Mouse (Mus musculus) embryo, embryonic 9.5 days (tissue): ENCODE data around the gene Pax3.
A peak's percentile ranks its signal among the peaks of the same experiment; 100 is the strongest.

ENCODE experiments used
- DNase-seq: peaks from one replicate; pipeline ENCODE4 v3.0.0-alpha.2; 2017; ENCODE audit errors: extremely low spot score

The Pax3 gene

DNA sequence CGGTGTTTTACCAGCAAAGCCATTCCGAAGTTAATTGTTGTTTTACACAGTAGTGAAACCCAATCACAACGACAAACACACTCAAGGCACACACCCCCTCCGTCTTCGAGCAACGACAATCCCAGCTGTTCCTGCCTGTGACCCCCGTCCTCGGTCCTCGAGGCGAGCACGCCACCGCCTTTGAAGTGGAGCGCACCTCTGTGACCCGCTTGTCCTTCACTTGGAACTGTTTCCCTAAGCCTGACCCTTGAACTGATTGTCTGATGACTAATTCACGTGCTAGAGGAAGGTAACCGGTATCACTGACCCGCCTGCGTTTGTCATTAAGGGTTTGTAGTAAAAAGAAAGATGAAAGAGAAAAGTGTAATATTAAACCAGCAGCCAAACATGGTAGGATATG lies 115.2 kb downstream of the Pax3 start:
- peak; percentile 48 for DNase-seq

DNA sequence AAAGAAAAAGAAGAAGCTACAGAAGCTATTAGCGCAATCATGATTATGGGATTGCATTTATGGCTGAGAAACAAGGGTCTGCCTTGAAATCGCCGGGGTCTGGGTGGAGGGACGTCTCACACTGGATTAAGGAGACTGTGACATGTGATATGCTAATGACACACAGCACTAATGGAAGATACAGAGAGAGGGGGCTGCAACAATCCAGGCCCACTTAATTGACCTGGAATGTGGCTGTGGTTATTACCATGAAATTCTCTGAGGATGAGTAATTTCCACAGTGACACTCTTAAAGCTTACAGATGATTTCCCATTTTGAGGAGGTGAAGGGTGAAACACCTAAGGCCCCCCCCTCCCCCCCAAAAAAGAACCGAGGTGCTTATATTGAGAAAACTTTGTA lies 136.1 kb downstream of the Pax3 start:
- no peak for DNase-seq

DNA sequence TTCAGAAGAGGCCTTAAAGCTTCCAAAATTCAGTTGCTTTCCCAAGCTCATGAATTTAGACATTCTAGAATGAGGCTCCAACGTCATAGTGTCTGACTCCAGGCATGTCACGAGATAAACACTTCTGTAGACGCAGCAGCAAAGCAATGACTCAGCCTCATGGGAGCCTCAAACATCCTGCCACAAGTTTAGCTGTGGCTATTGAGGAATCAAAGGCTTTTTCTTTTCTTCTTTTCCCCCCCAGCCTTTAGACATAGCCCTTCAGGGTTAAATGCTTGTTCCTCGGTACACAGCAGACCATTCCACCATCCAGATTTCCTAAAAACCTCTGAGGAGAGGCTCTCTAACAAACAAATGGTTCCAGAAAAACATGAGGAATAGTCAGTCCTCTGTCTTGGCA lies 139.0 kb downstream of the Pax3 start:
- DNase-seq = no peak

DNA sequence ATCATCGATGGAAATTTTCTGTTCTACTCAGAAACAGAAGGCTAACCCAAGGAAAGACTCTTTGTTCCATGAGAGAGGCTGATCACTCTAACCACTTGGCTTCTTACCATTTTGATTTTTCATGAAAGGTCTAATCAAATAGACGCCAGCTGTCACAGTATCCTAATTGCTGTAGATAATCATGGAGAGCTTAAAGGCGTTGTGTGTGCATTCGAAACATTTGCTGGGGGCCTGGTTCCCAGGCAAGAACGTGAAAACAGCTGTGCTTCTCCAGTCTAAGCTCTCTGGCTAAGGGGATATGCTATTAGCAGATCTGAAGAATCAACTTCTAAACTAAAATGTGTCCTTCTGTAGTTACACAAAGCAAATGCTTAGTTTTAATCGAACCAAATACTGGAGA lies 143.3 kb downstream of the Pax3 start:
- DNase-seq = no peak
